Mouse (Mus musculus) ES-Bruce4 (cell line): Measurements from ENCODE around the gene Gjc1.

Experiments used
- CTCF ChIP-seq: IDR thresholded peaks from one replicate; pipeline ENCODE4 v1.8.1; 2011; ENCODE audit warnings: low read depth, low read length
- POLR2A ChIP-seq: IDR thresholded peaks from one replicate; pipeline ENCODE4 v1.8.1; 2011; ENCODE audit warnings: low read length; ENCODE audit not compliant: insufficient read depth

GRCm38 (mm10) chr11:102835549-102835948, 16.0 kb upstream of the Gjc1 start, which contains the start of gene Higd1b:
- TF ChIP-seq CTCF (no peak), POLR2A (no peak)
